Mouse (Mus musculus) limb, embryonic 13.5 days (tissue): ENCODE measurements around the gene Oaf. TPM values are rescaled to one million over a fixed set of nuclear protein-coding genes. Genes with fewer than 3 reads are reported as not detected.

Source experiments
- ATAC-seq: fragments of 200-750 bp; cut with Nextera tagmentation; 2 replicates; pipeline ENCODE4 v1.8.0; 2017; ENCODE audit warnings: low read depth, moderate number of reproducible peaks, moderate TSS enrichment; ENCODE audit not compliant: low FRiP score
- H3K27ac ChIP-seq: fragments of 300-500 bp; sonication (generic); 2 replicates; pipeline ENCODE4 v1.5.1; 2015; ENCODE audit warnings: inconsistent platforms, mild to moderate bottlenecking, moderate library complexity
- H3K27me3 ChIP-seq: fragments of 300-500 bp; sonication (generic); 2 replicates; pipeline ENCODE4 v1.6.1; 2015; ENCODE audit warnings: mild to moderate bottlenecking, inconsistent platforms
- H3K36me3 ChIP-seq: fragments of 300-500 bp; sonication (generic); 2 replicates; pipeline ENCODE4 v1.6.1; 2015; ENCODE audit warnings: inconsistent platforms, mild to moderate bottlenecking, moderate library complexity
- H3K4me1 ChIP-seq: fragments of 300-500 bp; sonication (generic); 2 replicates; pipeline ENCODE4 v1.6.1; 2015; ENCODE audit warnings: inconsistent platforms
- H3K4me2 ChIP-seq: fragments of 300-500 bp; sonication (generic); replicated peaks from 2 replicates; pipeline ENCODE4 v1.6.1; 2015; ENCODE audit warnings: inconsistent platforms, mild to moderate bottlenecking, moderate library complexity
- H3K4me3 ChIP-seq: fragments of 300-500 bp; sonication (generic); 2 replicates; pipeline ENCODE4 v1.5.1; 2015; ENCODE audit warnings: moderate library complexity, mild to moderate bottlenecking, inconsistent platforms
- H3K9ac ChIP-seq: fragments of 300-500 bp; sonication (generic); 2 replicates; pipeline ENCODE4 v1.6.1; 2015; ENCODE audit warnings: mild to moderate bottlenecking, inconsistent platforms
- H3K9me3 ChIP-seq: fragments of 300-500 bp; sonication (generic); 2 replicates; pipeline ENCODE4 v1.6.1; 2016; ENCODE audit warnings: inconsistent platforms
- WGBS: fragments of 180-500 bp; shearing (Covaris S2); methylation state at CpG from one replicate; pipeline ENCODE4 v1.1.7; 2015; 5-methylcytosine and 5-hydroxymethylcytosine counted together
- polyA plus RNA-seq: library from polyadenylated mRNA; unstranded; fragments of >200 nt; fragmentation: Nextera tagmentation; extraction: Ambion mirVana; gene quantifications from 2 replicates; pipeline ENCODE4 v1.2.1, GENCODE M21; 2015

Gene Oaf
- polyA plus RNA-seq, 1 experiment from 2014 or later: 103 TPM

DNA sequence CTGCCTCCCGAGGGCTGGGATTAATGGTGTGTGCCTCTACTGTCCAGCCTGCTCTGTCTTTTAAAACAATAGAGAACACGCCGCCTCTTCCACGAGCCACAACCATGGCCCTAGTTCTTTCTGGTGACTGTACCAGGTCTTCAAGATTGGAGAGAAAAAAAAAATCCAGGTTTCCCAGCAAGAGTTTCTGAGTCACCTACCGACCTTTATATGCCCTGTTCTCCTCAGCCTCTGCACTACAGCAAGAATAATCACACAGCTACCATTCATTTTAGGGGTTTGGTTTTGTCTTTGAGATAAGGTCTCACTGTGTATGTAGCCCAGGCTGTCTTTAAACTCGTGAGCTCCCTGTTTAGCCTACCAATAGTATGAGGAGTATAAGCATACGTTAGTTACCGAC lies 2.3 kb upstream of the Oaf start:
- H3K27ac ChIP-seq: no peak overlapping the region

DNA sequence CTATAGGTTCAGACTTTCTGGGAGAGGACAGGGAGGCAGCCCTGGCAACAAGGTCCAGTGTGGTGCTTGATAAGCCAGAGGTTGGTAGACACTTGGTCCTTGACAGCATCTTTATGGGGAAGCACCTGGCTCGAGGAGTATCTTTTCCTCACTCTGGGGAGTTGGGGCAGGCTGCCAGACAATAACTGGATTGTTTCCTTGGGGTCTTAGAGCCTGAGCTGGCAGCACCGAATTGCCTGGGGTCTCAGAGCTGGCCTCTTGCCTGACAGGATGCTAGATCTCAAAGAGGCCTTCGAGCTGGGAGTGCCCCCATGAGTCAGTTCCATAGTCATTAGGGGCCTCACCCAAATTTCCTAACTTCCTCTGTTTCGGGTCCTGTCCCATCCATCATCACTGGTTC lies 1.6 kb upstream of the Oaf start:
- H3K4me3 ChIP-seq: no peak overlapping the region
- H3K27ac ChIP-seq: no peak overlapping the region
- 47% methylated on average over 4 of the region's 4 CpGs for WGBS
- H3K9ac ChIP-seq: no peak overlapping the region
- no peaks in the 10 kb centered on the region for H3K9me3 ChIP-seq
- no peak for ATAC-seq
- H3K4me2 ChIP-seq: no peak overlapping the region
- H3K4me1 ChIP-seq: peaks cover 54% of the 10 kb centered on the region
- H3K27me3 ChIP-seq: no peaks in the 10 kb centered on the region
- H3K36me3 ChIP-seq: peaks cover 4% of the 10 kb centered on the region; the same call in 1 of the 2 replicates

More for the DNA sequence above, 2.3 kb upstream of the Oaf start:
- 86% methylated on average over 8 of the region's 8 CpGs for WGBS
- no peak for ATAC-seq
- H3K9ac ChIP-seq: no peak overlapping the region
- H3K9me3 ChIP-seq: no peaks in the 10 kb centered on the region
- H3K27me3 ChIP-seq: no peaks in the 10 kb centered on the region
- H3K36me3 ChIP-seq: no peaks in the 10 kb centered on the region
- no peak overlapping the region for H3K4me3 ChIP-seq
- peaks cover 53% of the 10 kb centered on the region for H3K4me1 ChIP-seq
- H3K4me2 ChIP-seq: no peak overlapping the region

DNA sequence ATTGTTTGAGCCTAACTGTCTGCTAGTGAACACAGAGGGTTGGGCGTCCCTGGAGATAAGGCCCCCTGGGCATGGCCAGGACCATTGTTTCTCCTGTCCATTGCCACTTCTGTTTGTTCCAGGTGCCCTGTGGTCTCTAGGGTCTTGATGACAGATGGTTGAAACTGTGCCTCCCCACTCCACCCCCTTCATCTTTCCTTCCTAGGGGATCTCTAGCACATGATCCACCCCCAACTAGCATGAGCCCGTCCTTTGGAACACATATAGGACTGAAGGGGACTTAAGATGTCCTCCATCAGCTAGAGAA lies 836 bp upstream of the Oaf start:
- H3K27ac ChIP-seq: peak overlapping the region; percentile 97
- peaks cover 57% of the 10 kb centered on the region for H3K4me1 ChIP-seq
- 28% methylated on average over 2 of the region's 2 CpGs for WGBS
- no peaks in the 10 kb centered on the region for H3K27me3 ChIP-seq
- peak overlapping the region; percentile 99 for H3K4me3 ChIP-seq
- H3K9me3 ChIP-seq: no peaks in the 10 kb centered on the region
- ATAC-seq: no peak
- peak overlapping the region; percentile 91 for H3K4me2 ChIP-seq
- H3K36me3 ChIP-seq: peaks cover 11% of the 10 kb centered on the region
- peak overlapping the region; percentile 96 for H3K9ac ChIP-seq

DNA sequence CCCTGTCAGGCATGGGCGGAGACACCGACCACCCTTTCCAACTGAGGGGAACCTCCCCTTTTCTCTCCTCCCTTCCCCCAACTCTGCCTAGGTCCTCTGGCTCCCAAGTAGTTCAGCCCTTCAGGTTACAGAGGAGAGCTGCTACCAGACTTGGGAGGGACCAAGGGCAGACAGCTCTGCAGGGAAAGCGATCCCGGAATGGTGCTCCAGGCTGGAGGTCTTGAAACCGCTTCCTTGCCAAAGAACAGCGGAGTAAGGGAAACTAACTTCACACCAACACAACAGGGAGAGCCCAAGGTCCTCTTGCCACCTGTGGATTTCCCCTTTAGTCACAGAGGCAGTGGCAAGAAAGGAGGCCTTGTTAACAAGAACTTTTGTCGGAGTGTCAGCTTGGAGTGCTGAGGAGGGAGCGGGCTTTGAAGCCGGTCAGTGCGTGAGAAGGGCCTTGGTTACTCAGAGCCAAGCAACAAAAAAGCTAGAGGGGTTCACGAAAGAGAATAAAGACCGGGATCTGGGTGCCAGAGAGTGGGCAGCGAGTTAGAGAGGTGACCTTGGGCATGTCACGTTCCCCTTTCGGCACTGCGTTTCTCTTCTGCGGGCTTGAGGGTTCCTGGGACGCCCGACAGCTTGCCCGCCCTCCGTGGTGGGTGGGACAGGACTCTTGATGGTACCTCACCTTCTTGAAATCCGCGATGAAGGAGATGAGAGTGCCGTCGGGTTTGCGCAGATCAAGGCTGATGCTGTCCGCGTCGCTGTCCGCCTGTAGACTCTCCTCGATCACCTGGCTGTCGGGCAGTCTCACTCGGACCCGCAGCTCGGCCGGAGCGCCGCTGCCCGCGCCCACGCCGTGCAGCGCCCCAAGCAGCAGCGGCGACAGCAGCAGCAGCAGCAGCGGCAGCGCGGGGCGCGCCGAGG lies 823 bp downstream of the Oaf start:
- H3K36me3 ChIP-seq: peaks cover 28% of the 10 kb centered on the region
- H3K27me3 ChIP-seq: no peaks in the 10 kb centered on the region
- H3K9ac ChIP-seq: peak overlapping the region; percentile 96
- H3K27ac ChIP-seq: peak overlapping the region; percentile 97
- no peak; the same call in 1 of the 2 replicates for ATAC-seq
- no peaks in the 10 kb centered on the region for H3K9me3 ChIP-seq
- peak overlapping the region; percentile 91 for H3K4me2 ChIP-seq
- H3K4me1 ChIP-seq: peaks cover 67% of the 10 kb centered on the region
- 1% methylated on average over 47 of the region's 51 CpGs for WGBS
- H3K4me3 ChIP-seq: peak overlapping the region; percentile 99

DNA sequence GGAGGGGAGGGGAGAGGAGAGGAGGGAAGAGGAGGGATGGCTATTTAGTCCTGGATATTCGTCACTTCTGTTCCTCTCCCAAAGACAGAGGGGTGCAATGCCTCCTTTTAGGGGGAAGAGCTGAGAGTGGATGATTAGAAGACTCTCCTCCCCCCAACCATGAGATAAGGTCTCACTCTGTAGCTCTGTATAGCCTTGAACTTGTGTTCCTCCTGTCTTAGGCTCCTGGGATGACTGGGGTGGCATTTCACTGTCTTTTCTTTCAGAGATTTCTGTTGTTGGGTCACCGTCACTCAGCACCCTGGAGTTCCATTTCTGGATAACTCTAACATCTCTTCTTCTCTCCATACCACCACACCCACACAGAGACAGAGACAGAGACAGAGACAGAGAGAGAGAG lies 1.5 kb downstream of the Oaf start:
- ATAC-seq: no peak
- no peaks in the 10 kb centered on the region for H3K9me3 ChIP-seq
- H3K4me1 ChIP-seq: peaks cover 69% of the 10 kb centered on the region
- H3K27me3 ChIP-seq: no peaks in the 10 kb centered on the region
- WGBS: 35% methylated on average over 2 of the region's 2 CpGs
- H3K4me2 ChIP-seq: peak overlapping the region; percentile 91
- peak overlapping the region; percentile 97; the same call in 1 of the 2 replicates for H3K27ac ChIP-seq
- H3K36me3 ChIP-seq: peaks cover 35% of the 10 kb centered on the region
- H3K9ac ChIP-seq: peak overlapping the region; percentile 96
- peak overlapping the region; percentile 99 for H3K4me3 ChIP-seq

DNA sequence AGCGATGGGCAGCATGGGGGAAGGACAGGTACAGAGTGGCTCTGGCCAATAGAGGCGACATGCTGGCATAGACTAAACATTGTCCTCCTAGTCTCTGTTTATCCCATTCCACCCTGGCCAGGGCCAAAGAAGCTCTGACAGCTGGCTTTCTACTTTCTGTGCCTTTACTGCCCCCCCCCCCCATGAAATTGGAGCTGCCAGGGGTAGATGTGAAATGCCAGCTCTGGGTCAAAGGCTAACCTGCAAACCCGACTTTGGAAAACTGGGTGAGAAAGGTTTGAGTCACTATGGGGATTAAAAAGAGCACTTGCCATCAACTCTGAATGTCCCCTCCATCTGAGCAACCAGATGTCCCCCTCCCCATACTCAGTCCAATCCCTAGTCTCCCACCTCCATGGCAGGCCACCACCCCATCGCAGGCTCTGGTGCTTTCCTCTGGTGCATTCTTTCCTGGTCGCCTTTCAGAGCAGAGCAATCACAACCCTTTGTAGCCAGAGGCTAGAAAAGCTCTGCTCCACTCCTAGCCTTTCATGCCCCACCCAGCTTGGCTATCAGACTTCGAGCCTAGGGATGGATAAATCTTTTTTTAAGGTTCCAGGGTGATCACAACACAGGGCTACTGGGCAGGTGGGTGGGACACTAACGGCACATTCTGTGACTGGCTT lies 2.5 kb downstream of the Oaf start:
- Histone ChIP-seq H3K27ac (peak overlapping the region; percentile 97; the same call in 1 of the 2 replicates), H3K4me1 (peaks cover 75% of the 10 kb centered on the region), H3K9ac (peak overlapping the region; percentile 96), H3K36me3 (peaks cover 38% of the 10 kb centered on the region), H3K9me3 (no peaks in the 10 kb centered on the region), H3K4me2 (peak overlapping the region; percentile 91), H3K27me3 (no peaks in the 10 kb centered on the region), H3K4me3 (peak overlapping the region; percentile 99)
- ATAC-seq: no peak
- WGBS: 28% methylated on average over 7 of the region's 7 CpGs

DNA sequence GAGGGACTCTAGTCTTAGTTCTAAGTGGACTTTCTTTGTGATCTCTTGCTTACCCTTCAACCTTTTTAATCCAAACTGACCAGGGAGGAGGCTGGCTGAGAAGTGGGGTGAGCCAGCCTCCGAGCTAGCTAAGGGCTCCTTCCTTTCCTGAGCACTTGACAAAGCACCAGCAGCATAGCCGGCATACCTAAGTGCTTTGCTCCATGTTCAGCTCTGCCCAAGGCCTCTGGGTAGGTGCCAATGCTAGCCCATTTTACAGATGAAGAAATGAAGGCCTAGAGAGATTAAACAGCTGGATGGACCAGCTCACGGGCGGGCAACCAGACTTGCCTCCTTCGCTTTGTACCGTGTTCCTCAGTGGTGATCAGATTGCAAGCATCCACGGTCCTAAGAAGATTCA lies 3.1 kb downstream of the Oaf start:
- ATAC-seq: no peak
- H3K4me2 ChIP-seq: peak overlapping the region; percentile 91
- no peaks in the 10 kb centered on the region for H3K27me3 ChIP-seq
- H3K4me3 ChIP-seq: 0 out of 2 replicates have a peak overlapping the region, but pooled peaks have one; percentile 99
- H3K9me3 ChIP-seq: no peaks in the 10 kb centered on the region
- 89% methylated on average over 7 of the region's 7 CpGs for WGBS
- no peak overlapping the region for H3K27ac ChIP-seq
- H3K36me3 ChIP-seq: peaks cover 45% of the 10 kb centered on the region
- 0 out of 2 replicates have a peak overlapping the region, but pooled peaks have one; percentile 96 for H3K9ac ChIP-seq
- H3K4me1 ChIP-seq: peaks cover 82% of the 10 kb centered on the region

DNA sequence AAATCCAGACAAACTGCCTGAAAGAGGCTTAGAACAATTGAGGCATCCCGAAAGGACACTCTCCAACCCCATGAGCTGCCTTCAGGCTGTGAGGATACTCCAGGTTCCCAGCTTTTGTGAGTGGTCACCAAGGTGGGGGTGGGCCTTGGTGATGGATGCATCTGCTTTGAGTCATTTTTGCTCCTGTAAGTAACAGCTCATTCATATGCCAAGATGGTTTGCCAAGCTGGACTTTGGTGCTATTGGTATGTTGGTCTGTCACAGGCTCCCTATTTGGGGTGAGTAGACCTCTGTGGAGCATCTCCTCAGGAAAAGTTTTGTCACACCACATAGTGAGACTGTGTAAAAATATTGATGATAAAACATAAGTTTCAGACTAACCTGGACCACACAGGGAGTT lies 3.6 kb downstream of the Oaf start:
- 97% methylated on average over 1 of the region's 1 CpGs for WGBS
- H3K36me3 ChIP-seq: peaks cover 45% of the 10 kb centered on the region
- H3K4me2 ChIP-seq: peak overlapping the region; percentile 91
- no peak overlapping the region for H3K4me3 ChIP-seq
- peaks cover 82% of the 10 kb centered on the region for H3K4me1 ChIP-seq
- ATAC-seq: no peak
- H3K9ac ChIP-seq: no peak overlapping the region
- H3K27ac ChIP-seq: no peak overlapping the region
- no peaks in the 10 kb centered on the region for H3K27me3 ChIP-seq
- H3K9me3 ChIP-seq: no peaks in the 10 kb centered on the region

DNA sequence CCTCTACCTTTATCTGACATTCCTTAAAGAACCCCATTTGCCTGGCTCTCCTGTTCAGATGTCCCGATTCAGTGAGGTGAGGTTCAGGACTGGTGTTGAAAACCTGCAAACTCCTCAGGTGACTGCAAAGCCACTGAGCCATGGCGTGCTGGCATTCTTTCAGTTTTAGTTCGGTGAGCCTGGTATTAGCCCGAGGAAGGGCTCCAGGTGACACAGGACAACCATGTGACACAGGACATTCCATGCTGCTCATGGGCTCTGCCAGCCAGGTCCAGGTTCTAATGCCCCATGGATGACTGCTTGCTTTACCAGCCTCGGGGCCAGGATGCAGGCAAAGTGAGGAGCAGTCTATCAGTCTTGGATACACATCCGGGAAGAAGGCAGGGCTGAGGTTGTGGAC lies 4.4 kb downstream of the Oaf start:
- Histone ChIP-seq H3K27ac (no peak overlapping the region), H3K27me3 (no peaks in the 10 kb centered on the region), H3K4me2 (no peak overlapping the region), H3K4me1 (peaks cover 84% of the 10 kb centered on the region), H3K4me3 (no peak overlapping the region), H3K9ac (peak overlapping the region; percentile 35; the same call in 1 of the 2 replicates), H3K36me3 (peaks cover 53% of the 10 kb centered on the region), H3K9me3 (no peaks in the 10 kb centered on the region)
- WGBS: 86% methylated on average over 6 of the region's 6 CpGs
- ATAC-seq: no peak

DNA sequence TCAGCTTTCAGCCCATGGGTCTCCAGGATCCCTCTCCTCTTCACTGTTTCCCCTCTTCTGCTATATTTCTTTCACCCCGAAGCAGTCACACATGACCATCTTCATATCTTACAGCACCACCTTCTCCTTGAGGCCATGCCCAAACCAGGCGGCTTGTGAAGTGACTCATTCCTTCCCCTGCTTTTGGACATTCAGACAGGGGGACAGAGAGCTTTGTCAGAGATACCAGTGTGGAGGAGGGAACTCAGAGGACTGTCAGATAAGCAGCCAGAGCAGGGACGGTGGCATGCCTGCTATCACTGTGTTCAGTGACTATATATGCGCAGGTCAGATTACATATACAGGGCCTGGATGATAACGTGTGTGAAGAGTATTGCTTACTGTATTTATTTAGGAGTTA lies 5.2 kb downstream of the Oaf start:
- Histone ChIP-seq H3K4me1 (peaks cover 89% of the 10 kb centered on the region), H3K27ac (no peak overlapping the region), H3K36me3 (peaks cover 61% of the 10 kb centered on the region), H3K9me3 (no peaks in the 10 kb centered on the region), H3K4me3 (no peak overlapping the region), H3K9ac (no peak overlapping the region), H3K27me3 (no peaks in the 10 kb centered on the region), H3K4me2 (no peak overlapping the region)
- 78% methylated on average over 5 of the region's 5 CpGs for WGBS
- ATAC-seq: no peak

DNA sequence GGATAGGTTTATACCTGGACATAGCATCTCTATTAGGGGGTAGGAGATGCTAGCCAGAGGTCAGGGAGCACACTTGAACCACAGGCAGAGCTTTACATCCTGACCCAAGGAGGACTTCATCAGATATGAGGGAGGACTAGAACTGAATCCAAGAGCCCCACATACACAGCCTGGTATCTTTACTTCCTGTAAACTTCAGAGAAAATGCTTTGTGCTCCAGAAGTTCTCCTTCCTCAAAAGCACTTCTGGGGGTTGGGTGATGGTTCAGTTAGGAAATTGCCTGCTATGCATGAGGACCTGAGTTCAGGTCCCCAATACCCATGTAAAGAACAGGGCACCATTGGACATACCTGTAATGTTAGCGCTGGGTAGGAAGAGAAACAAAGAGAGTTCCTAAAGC lies 6.2 kb downstream of the Oaf start:
- 91% methylated on average over 1 of the region's 1 CpGs for WGBS
- ATAC-seq: no peak

DNA sequence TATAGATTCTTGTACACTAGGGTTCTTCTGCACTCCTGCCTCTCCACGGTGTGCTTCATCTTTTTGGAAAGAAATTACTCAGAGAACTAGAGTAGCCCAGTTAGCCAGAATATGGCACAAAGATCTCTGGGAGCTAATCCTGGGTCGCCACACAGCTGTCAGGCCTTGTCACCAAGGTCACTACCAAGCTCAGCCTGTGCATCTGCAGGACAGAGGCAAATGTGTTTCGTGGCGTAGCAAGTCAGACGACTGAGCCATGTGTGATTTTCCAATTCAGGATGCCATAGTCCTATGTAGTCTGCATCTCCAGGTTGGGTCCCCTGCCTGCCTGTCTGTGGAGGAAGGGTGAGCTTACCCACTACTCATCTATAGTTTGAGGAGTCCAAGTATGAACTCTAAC lies 6.7 kb downstream of the Oaf start:
- Histone ChIP-seq H3K4me2 (no peak overlapping the region), H3K27me3 (no peaks in the 10 kb centered on the region), H3K27ac (peak overlapping the region; percentile 33; the same call in 1 of the 2 replicates), H3K4me3 (no peak overlapping the region), H3K36me3 (peaks cover 72% of the 10 kb centered on the region), H3K9ac (no peak overlapping the region), H3K4me1 (peaks cover 93% of the 10 kb centered on the region), H3K9me3 (no peaks in the 10 kb centered on the region)
- ATAC-seq: no peak
- WGBS: 65% methylated on average over 5 of the region's 5 CpGs

More for the DNA sequence above, 6.2 kb downstream of the Oaf start:
- Histone ChIP-seq H3K36me3 (peaks cover 71% of the 10 kb centered on the region), H3K9me3 (no peaks in the 10 kb centered on the region), H3K27ac (no peak overlapping the region), H3K4me3 (no peak overlapping the region), H3K9ac (no peak overlapping the region; the same call in 1 of the 2 replicates), H3K27me3 (no peaks in the 10 kb centered on the region), H3K4me1 (peaks cover 97% of the 10 kb centered on the region), H3K4me2 (no peak overlapping the region)
